Mouse (Mus musculus): ENCODE measurements around the gene Gins2. TPM values are rescaled to one million over a fixed set of nuclear protein-coding genes. Genes with fewer than 3 reads are reported as not detected.

Gene Gins2
- total RNA-seq, 2 experiments from 2014 or later, result 13.3 to 14.3 TPM

GRCm38 (mm10) chr8:120568164-120568798, 20.8 kb downstream of the Gins2 start:
- no peak for ATAC-seq (replicated peaks; ENCODE audit: low FRiP score, poor library complexity, severe bottlenecking)

GRCm38 (mm10) chr8:120567731-120568130, 21.4 kb downstream of the Gins2 start:
- ATAC-seq (replicated peaks; ENCODE audit: low FRiP score, poor library complexity, severe bottlenecking), result no peak

- no peak for ATAC-seq (replicated peaks; ENCODE audit: low FRiP score, poor library complexity, severe bottlenecking)
Observed at GRCm38 (mm10) chr8:120566681-120567080, 22.4 kb downstream of the Gins2 start.

- no peak for ATAC-seq (replicated peaks; ENCODE audit: low FRiP score, poor library complexity, severe bottlenecking)
Observed at GRCm38 (mm10) chr8:120565151-120565711, 23.9 kb downstream of the Gins2 start.

- ATAC-seq (replicated peaks; ENCODE audit: low FRiP score, poor library complexity, severe bottlenecking), result no peak
Observed at GRCm38 (mm10) chr8:120563851-120564837, 25.0 kb downstream of the Gins2 start.

GRCm38 (mm10) chr8:120563348-120563724, 25.8 kb downstream of the Gins2 start:
- ATAC-seq (replicated peaks; ENCODE audit: low FRiP score, poor library complexity, severe bottlenecking), result no peak

GRCm38 (mm10) chr8:120562680-120563347, 26.3 kb downstream of the Gins2 start:
- ATAC-seq (replicated peaks; ENCODE audit: low FRiP score, poor library complexity, severe bottlenecking), result no peak

GRCm38 (mm10) chr8:120561539-120562435, 27.3 kb downstream of the Gins2 start:
- ATAC-seq (replicated peaks; ENCODE audit: low FRiP score, poor library complexity, severe bottlenecking), result no peak

GRCm38 (mm10) chr8:120560535-120560934, 28.6 kb downstream of the Gins2 start:
- ATAC-seq (replicated peaks; ENCODE audit: low FRiP score, poor library complexity, severe bottlenecking), result no peak

- no peak for ATAC-seq (replicated peaks; ENCODE audit: low FRiP score, poor library complexity, severe bottlenecking)
Observed at GRCm38 (mm10) chr8:120559654-120560053, 29.4 kb downstream of the Gins2 start.

- ATAC-seq (replicated peaks; ENCODE audit: low FRiP score, poor library complexity, severe bottlenecking), result no peak
Observed at GRCm38 (mm10) chr8:120558162-120558561, 30.9 kb downstream of the Gins2 start.

- ATAC-seq (replicated peaks; ENCODE audit: low FRiP score, poor library complexity, severe bottlenecking), result no peak
Observed at GRCm38 (mm10) chr8:120557170-120557965, 31.7 kb downstream of the Gins2 start.

GRCm38 (mm10) chr8:120556198-120556892, 32.8 kb downstream of the Gins2 start:
- ATAC-seq (replicated peaks; ENCODE audit: low FRiP score, poor library complexity, severe bottlenecking), result no peak

- ATAC-seq (replicated peaks; ENCODE audit: low FRiP score, poor library complexity, severe bottlenecking), result no peak
Observed at GRCm38 (mm10) chr8:120554466-120555039, 34.6 kb downstream of the Gins2 start.

- ATAC-seq (replicated peaks; ENCODE audit: low FRiP score, poor library complexity, severe bottlenecking), result no peak
Observed at GRCm38 (mm10) chr8:120553441-120554123, 35.5 kb downstream of the Gins2 start.

- no peak for ATAC-seq (replicated peaks; ENCODE audit: low FRiP score, poor library complexity, severe bottlenecking)
Observed at GRCm38 (mm10) chr8:120552509-120552908, 36.6 kb downstream of the Gins2 start.

GRCm38 (mm10) chr8:120551677-120551980, 37.5 kb downstream of the Gins2 start:
- ATAC-seq (replicated peaks; ENCODE audit: low FRiP score, poor library complexity, severe bottlenecking), result no peak

Data from erythroblast, adult 5-6 weeks (primary cell).